Comparison of ENCODE assay signal across 27 mouse cellular contexts in the genomic region with DNA sequence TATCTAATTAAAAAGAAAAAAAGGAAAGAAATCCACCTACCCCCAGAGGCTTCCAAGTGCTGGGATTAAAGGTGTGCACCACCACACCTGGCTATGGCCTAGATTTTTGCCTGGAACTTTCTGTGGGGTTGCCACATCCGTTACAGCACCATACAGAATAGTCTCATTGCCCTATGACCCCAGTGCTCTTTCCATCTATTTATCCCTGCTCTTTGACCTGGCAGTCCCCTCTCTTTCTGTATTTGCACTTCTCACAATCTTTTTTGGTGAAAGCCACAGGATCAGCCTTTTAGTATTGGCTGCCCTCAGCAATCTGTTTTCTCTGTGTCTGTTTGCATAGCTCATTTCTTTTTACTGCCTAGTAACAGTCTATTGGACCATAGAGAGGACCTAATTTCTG.
"Had no signal": no experiment of that assay in that cellular context is flagged by ENCODE, and none has a peak within 500 bp of the region (broad histone marks: within the 10 kb centered on the region; RNA-seq: fewer than 3 reads in every experiment).

No protein-coding gene starts in this region.

- H3K27ac ChIP-seq: embryonic facial prominence, embryonic 10.5 days; embryonic facial prominence, embryonic 12.5 days; embryonic facial prominence, embryonic 13.5 days; embryonic facial prominence, embryonic 15.5 days; forebrain, embryonic 10.5 days; forebrain, embryonic 12.5 days; forebrain, embryonic 13.5 days; forebrain, embryonic 15.5 days; gastrocnemius, adult 2 months had no signal

- ATAC-seq: forebrain, embryonic 13.5 days; forebrain, embryonic 14.5 days; forebrain, embryonic 15.5 days; forebrain, embryonic 16.5 days; forebrain, postnatal 0 days had no signal

- H3K4me2 ChIP-seq: embryonic facial prominence, embryonic 12.5 days; embryonic facial prominence, embryonic 13.5 days; embryonic facial prominence, embryonic 15.5 days; forebrain, embryonic 12.5 days; forebrain, embryonic 13.5 days; forebrain, embryonic 15.5 days had no signal

- H3K4me3 ChIP-seq: embryonic facial prominence, embryonic 10.5 days; embryonic facial prominence, embryonic 12.5 days; embryonic facial prominence, embryonic 13.5 days; embryonic facial prominence, embryonic 15.5 days; erythroblast, embryonic 14.5 days; forebrain, embryonic 10.5 days; forebrain, embryonic 12.5 days; forebrain, embryonic 13.5 days; forebrain, embryonic 15.5 days; gastrocnemius, adult 2 months had no signal

- H3K9ac ChIP-seq: embryonic facial prominence, embryonic 12.5 days; embryonic facial prominence, embryonic 13.5 days; embryonic facial prominence, embryonic 15.5 days; forebrain, embryonic 12.5 days; forebrain, embryonic 13.5 days; forebrain, embryonic 15.5 days; forebrain, postnatal 0 days had no signal

- H3K27me3 ChIP-seq: forebrain, embryonic 12.5 days; forebrain, embryonic 15.5 days had no signal

- H3K9me3 ChIP-seq: embryonic facial prominence, embryonic 10.5 days; embryonic facial prominence, embryonic 12.5 days; embryonic facial prominence, embryonic 13.5 days; embryonic facial prominence, embryonic 15.5 days; forebrain, embryonic 10.5 days; forebrain, embryonic 12.5 days; forebrain, embryonic 13.5 days; forebrain, embryonic 15.5 days had no signal

- H3K36me3 ChIP-seq: embryonic facial prominence, embryonic 10.5 days; embryonic facial prominence, embryonic 12.5 days; embryonic facial prominence, embryonic 13.5 days; embryonic facial prominence, embryonic 15.5 days; forebrain, embryonic 10.5 days; forebrain, embryonic 12.5 days; forebrain, embryonic 15.5 days had no signal

- H3K4me1 ChIP-seq: embryonic facial prominence, embryonic 10.5 days; embryonic facial prominence, embryonic 12.5 days; embryonic facial prominence, embryonic 13.5 days; embryonic facial prominence, embryonic 15.5 days; forebrain, embryonic 13.5 days; forebrain, embryonic 15.5 days had no signal

- DNase-seq: cerebellum, adult 18-20 months; cerebellum, adult 2 months; cerebellum, adult 8-10 months; cerebellum, adult 9-10 months; cerebellum, adult 9-11 months; cerebellum, postnatal 10 days; cerebellum, postnatal 14 days; cerebellum, postnatal 25 days; cerebellum, postnatal 36 days; embryo, embryonic 11 days; forebrain, postnatal 0 days; gastrocnemius, adult 2 months; gastrocnemius, postnatal 10 days; gastrocnemius, postnatal 14 days; gastrocnemius, postnatal 25 days; gastrocnemius, postnatal 36 days had no signal
